Comparison of ENCODE assay signal across 23 mouse cellular contexts in genomic region chr5:128834126-128834525, GRCm38 (mm10).
DNase-seq lines count a peak whose midpoint lies in the region; ATAC-seq lines count a peak whose summit lies in the region.
"Had no signal": no experiment of that assay in that cellular context is flagged by ENCODE, and none has a peak within 500 bp of the region (broad histone marks: within the 10 kb centered on the region; RNA-seq: fewer than 3 reads in every experiment).

No protein-coding gene starts in this region.

- no peak overlapping the region for H3K4me2 ChIP-seq in midbrain, embryonic 11.5 days
- no peak overlapping the region for H3K4me2 ChIP-seq in midbrain, embryonic 14.5 days (ENCODE audit: low read length)
- no peak overlapping the region for H3K4me2 ChIP-seq in hindbrain, embryonic 12.5 days (replicated peaks)

- no peaks in the 10 kb centered on the region for H3K9me3 ChIP-seq in midbrain, embryonic 11.5 days (ENCODE audit: control insufficient read depth, low read length)
- H3K9me3 ChIP-seq in midbrain, embryonic 14.5 days (ENCODE audit: control insufficient read depth, low read length) = no peaks in the 10 kb centered on the region
- H3K9me3 ChIP-seq in hindbrain, embryonic 12.5 days (replicated peaks) = no peaks in the 10 kb centered on the region

- H3K27ac ChIP-seq in midbrain, embryonic 11.5 days (ENCODE audit: low read depth, low read length) = no peak overlapping the region
- H3K27ac ChIP-seq in midbrain, embryonic 14.5 days (replicated peaks; ENCODE audit: low read depth, low read length) = no peak overlapping the region
- H3K27ac ChIP-seq in hindbrain, embryonic 12.5 days = no peak overlapping the region

- H3K9ac ChIP-seq in midbrain, embryonic 11.5 days (ENCODE audit: low read length) = no peak overlapping the region
- no peak overlapping the region for H3K9ac ChIP-seq in midbrain, embryonic 14.5 days (replicated peaks; ENCODE audit: low read length)
- H3K9ac ChIP-seq in hindbrain, embryonic 12.5 days = no peak overlapping the region

- no peaks in the 10 kb centered on the region for H3K4me1 ChIP-seq in midbrain, embryonic 11.5 days (ENCODE audit: control insufficient read depth, insufficient read depth, low read length)
- no peaks in the 10 kb centered on the region for H3K4me1 ChIP-seq in midbrain, embryonic 14.5 days (ENCODE audit: control insufficient read depth, insufficient read depth, low read length)
- H3K4me1 ChIP-seq in hindbrain, embryonic 12.5 days = no peaks in the 10 kb centered on the region

- WGBS in midbrain, embryonic 11.5 days = 65% methylated on average over 8 of the region's 8 CpGs
- 60% methylated on average over 8 of the region's 8 CpGs for WGBS in midbrain, embryonic 14.5 days
- 61% methylated on average over 8 of the region's 8 CpGs for WGBS in hindbrain, embryonic 12.5 days

- no peak for DNase-seq in frontal cortex, adult 2 months (ENCODE audit: extremely low spot score in 1 of 2, low spot score in 1 of 2)
- DNase-seq in midbrain, embryonic 11.5 days (ENCODE audit: low spot score, missing footprints) = peak; percentile 61
- DNase-seq in midbrain, embryonic 14.5 days = no peak
- DNase-seq in testis, postnatal 14 days (ENCODE audit: low spot score) = peak; percentile 14
- DNase-seq in testis, postnatal 10 days (ENCODE audit: low spot score) = no peak
- peak; percentile 75 for DNase-seq in brain, adult 2 months (ENCODE audit: low read depth, low spot score)
- DNase-seq: adrenal gland, adult 2 months; adrenal gland, adult 8-10 months; adrenal gland, postnatal 10 days; adrenal gland, postnatal 14 days; adrenal gland, postnatal 25 days; adrenal gland, postnatal 36 days; B cell, adult 2 months; cerebellum, adult 11 months; cerebellum, adult 11-12 months; cerebellum, adult 18-20 months had no signal

- H3K4me3 ChIP-seq in midbrain, embryonic 11.5 days (ENCODE audit: low read depth, low read length) = no peak overlapping the region
- H3K4me3 ChIP-seq in midbrain, embryonic 14.5 days (replicated peaks; ENCODE audit: low read depth, low read length) = no peak overlapping the region
- no peak overlapping the region for H3K4me3 ChIP-seq in hindbrain, embryonic 12.5 days

- no peaks in the 10 kb centered on the region for H3K27me3 ChIP-seq in midbrain, embryonic 11.5 days (ENCODE audit: control insufficient read depth, insufficient read depth, low read length)
- no peaks in the 10 kb centered on the region for H3K27me3 ChIP-seq in midbrain, embryonic 14.5 days (ENCODE audit: control insufficient read depth, insufficient read depth, low read length)
- no peaks in the 10 kb centered on the region for H3K27me3 ChIP-seq in hindbrain, embryonic 12.5 days
- H3K27me3 ChIP-seq: CH12.LX, Patski had no signal

- ATAC-seq in frontal cortex, adult (ENCODE audit: low TSS enrichment) = peak; percentile 21; the same call in 1 of the 2 replicates
- no peak for ATAC-seq in midbrain, embryonic 11.5 days (ENCODE audit: low FRiP score)
- no peak for ATAC-seq in midbrain, embryonic 14.5 days (ENCODE audit: low FRiP score, low TSS enrichment)
- no peak for ATAC-seq in hindbrain, embryonic 12.5 days (ENCODE audit: low FRiP score)
- ATAC-seq: activated CD4-positive, CD25-positive, alpha-beta regulatory T cell, adult 4 months; CD4-positive, CD25-positive, alpha-beta regulatory T cell, adult 4 months; Patski had no signal

- no peaks in the 10 kb centered on the region for H3K36me3 ChIP-seq in midbrain, embryonic 11.5 days (ENCODE audit: control insufficient read depth, insufficient read depth, low read length)
- no peaks in the 10 kb centered on the region for H3K36me3 ChIP-seq in midbrain, embryonic 14.5 days (ENCODE audit: control insufficient read depth, insufficient read depth, low read length)
- no peaks in the 10 kb centered on the region for H3K36me3 ChIP-seq in hindbrain, embryonic 12.5 days
- H3K36me3 ChIP-seq: G1E had no signal

Comparison
In these comparisons a context has a peak if more than half of its experiments do, and no peak if none do; other contexts are left out.
1. DNase-seq: peak in midbrain, embryonic 11.5 days (single experiment), testis, postnatal 14 days (single experiment) and brain, adult 2 months (single experiment); none in frontal cortex, adult 2 months (0 of 2), midbrain, embryonic 14.5 days (single experiment) and testis, postnatal 10 days (single experiment).